13 mouse cellular contexts compared by ENCODE assay signal in the genomic region with DNA sequence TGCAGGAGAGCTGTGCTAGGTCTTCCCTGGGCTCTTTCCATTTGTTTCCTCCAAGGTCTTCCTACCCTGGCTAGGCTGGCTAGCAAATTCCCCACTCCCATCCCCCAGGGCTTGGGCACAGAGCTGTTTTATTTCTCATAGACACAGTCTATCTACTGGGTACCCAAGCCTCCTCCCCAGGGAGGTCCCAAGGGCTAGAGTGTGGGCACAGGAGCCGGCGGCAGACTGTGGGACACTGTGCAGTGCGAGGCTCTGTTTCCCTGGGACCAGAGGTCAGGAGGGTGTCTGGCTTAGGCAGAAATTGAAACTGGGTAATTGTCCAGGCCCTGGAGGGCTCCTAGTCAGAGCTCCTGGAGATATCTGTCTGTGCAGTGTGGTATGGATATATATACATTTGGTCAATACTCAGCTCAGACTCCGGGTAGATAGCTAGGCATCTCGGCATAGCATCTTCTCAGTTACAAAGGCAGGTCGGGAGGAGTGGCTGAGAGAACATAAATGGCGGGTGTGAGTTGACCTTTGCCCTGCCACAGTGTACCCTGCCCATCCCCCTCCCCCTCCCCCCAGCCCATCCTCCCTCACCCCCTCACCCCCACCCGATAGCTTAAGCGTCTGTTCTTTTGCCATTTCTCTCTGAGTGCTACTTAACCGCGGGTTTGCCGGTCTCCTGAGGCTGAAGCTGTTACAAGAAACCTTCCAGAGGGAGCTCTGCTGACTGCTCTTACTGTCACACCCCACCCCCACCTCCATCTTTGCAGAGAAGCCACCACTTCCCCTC. TPM values are rescaled to one million over a fixed set of nuclear protein-coding genes. Genes with fewer than 3 reads are reported as not detected.
A peak's percentile ranks its signal among the peaks of the same experiment; 100 is the strongest.
DNase-seq lines count a peak whose midpoint lies in the region; ATAC-seq lines count a peak whose summit lies in the region.
"Had no signal": no experiment of that assay in that cellular context is flagged by ENCODE, and none has a peak within 500 bp of the region (broad histone marks: within the 10 kb centered on the region; RNA-seq: fewer than 3 reads in every experiment).

No protein-coding gene starts in this region.

- no peak overlapping the region for H3K4me2 ChIP-seq in intestine, embryonic 16.5 days (ENCODE audit: low read depth, low read length)
- no peak overlapping the region for H3K4me2 ChIP-seq in intestine, embryonic 15.5 days (replicated peaks)
- H3K4me2 ChIP-seq in hindbrain, embryonic 13.5 days, result no peak overlapping the region
- H3K4me2 ChIP-seq in neural tube, embryonic 11.5 days (ENCODE audit: low read depth), result no peak overlapping the region
- H3K4me2 ChIP-seq: kidney, embryonic 15.5 days had no signal

- no peak overlapping the region for H3K27ac ChIP-seq in intestine, embryonic 16.5 days (ENCODE audit: low read length)
- H3K27ac ChIP-seq in intestine, embryonic 15.5 days, result no peak overlapping the region
- peak overlapping the region; percentile 60; the same call in 1 of the 2 replicates for H3K27ac ChIP-seq in hindbrain, embryonic 13.5 days
- 0 out of 2 replicates have a peak overlapping the region, but pooled peaks have one; percentile 44 for H3K27ac ChIP-seq in neural tube, embryonic 11.5 days (ENCODE audit: low read depth, low read length)
- H3K27ac ChIP-seq: kidney, embryonic 15.5 days had no signal

- H3K4me1 ChIP-seq in intestine, embryonic 16.5 days (ENCODE audit: control insufficient read depth, insufficient read depth, low read length), result peaks cover 10% of the 10 kb centered on the region; the same call in 1 of the 2 replicates
- peaks cover 10% of the 10 kb centered on the region; the same call in 1 of the 2 replicates for H3K4me1 ChIP-seq in intestine, embryonic 15.5 days (replicated peaks)
- H3K4me1 ChIP-seq in hindbrain, embryonic 13.5 days (replicated peaks), result peaks cover 21% of the 10 kb centered on the region
- peaks cover 4% of the 10 kb centered on the region; the same call in 1 of the 2 replicates for H3K4me1 ChIP-seq in neural tube, embryonic 11.5 days (ENCODE audit: control insufficient read depth, insufficient read depth, low read length)

- 0 out of 2 replicates have a peak overlapping the region, but pooled peaks have one; percentile 6 for H3K9ac ChIP-seq in intestine, embryonic 16.5 days (ENCODE audit: low read depth, low read length)
- H3K9ac ChIP-seq in intestine, embryonic 15.5 days, result no peak overlapping the region
- H3K9ac ChIP-seq in hindbrain, embryonic 13.5 days, result no peak overlapping the region
- no peak overlapping the region for H3K9ac ChIP-seq in neural tube, embryonic 11.5 days (ENCODE audit: low read length)
- H3K9ac ChIP-seq: kidney, embryonic 15.5 days had no signal

- 17% methylated on average over 12 of the region's 12 CpGs for WGBS in intestine, embryonic 16.5 days
- 15% methylated on average over 12 of the region's 12 CpGs for WGBS in intestine, embryonic 15.5 days
- 15% methylated on average over 12 of the region's 12 CpGs for WGBS in hindbrain, embryonic 13.5 days
- 19% methylated on average over 11 of the region's 12 CpGs for WGBS in neural tube, embryonic 11.5 days

- H3K4me3 ChIP-seq in intestine, embryonic 16.5 days (ENCODE audit: low read length), result no peak overlapping the region
- H3K4me3 ChIP-seq in intestine, embryonic 15.5 days (replicated peaks), result no peak overlapping the region
- H3K4me3 ChIP-seq in hindbrain, embryonic 13.5 days, result no peak overlapping the region
- H3K4me3 ChIP-seq in neural tube, embryonic 11.5 days (ENCODE audit: low read depth, low read length), result no peak overlapping the region
- H3K4me3 ChIP-seq: kidney, embryonic 15.5 days had no signal

- no peaks in the 10 kb centered on the region for H3K36me3 ChIP-seq in intestine, embryonic 16.5 days (ENCODE audit: control insufficient read depth, insufficient read depth, low read length)
- no peaks in the 10 kb centered on the region for H3K36me3 ChIP-seq in intestine, embryonic 15.5 days
- no peaks in the 10 kb centered on the region for H3K36me3 ChIP-seq in hindbrain, embryonic 13.5 days
- no peaks in the 10 kb centered on the region for H3K36me3 ChIP-seq in neural tube, embryonic 11.5 days (ENCODE audit: control insufficient read depth, insufficient read depth, low read length)
- H3K36me3 ChIP-seq: kidney, embryonic 15.5 days had no signal

- DNase-seq in embryo, embryonic 10.5 days (ENCODE audit: low spot score), result peak; percentile 32
- no peak for DNase-seq in neural tube, embryonic 11.5 days (ENCODE audit: low spot score)
- DNase-seq in right cerebral cortex, postnatal 14 days, result no peak
- DNase-seq in layer of hippocampus, postnatal 14 days (ENCODE audit: low spot score in 2 of 2), result no peak
- DNase-seq: adrenal gland, adult 8-10 months; cerebellum, postnatal 36 days had no signal

- peak; percentile 48; the same call in 1 of the 2 replicates for ATAC-seq in intestine, embryonic 16.5 days
- no peak for ATAC-seq in intestine, embryonic 15.5 days
- ATAC-seq in hindbrain, embryonic 13.5 days (ENCODE audit: low FRiP score), result peak; percentile 40; the same call in 1 of the 2 replicates
- no peak for ATAC-seq in neural tube, embryonic 11.5 days (ENCODE audit: insufficient read depth, low FRiP score, low TSS enrichment)
- ATAC-seq in activated CD4-positive, CD25-positive, alpha-beta regulatory T cell, adult 4 months, result no peak

- no peaks in the 10 kb centered on the region for H3K9me3 ChIP-seq in intestine, embryonic 16.5 days (ENCODE audit: control insufficient read depth, low read length)
- H3K9me3 ChIP-seq in intestine, embryonic 15.5 days, result no peaks in the 10 kb centered on the region
- H3K9me3 ChIP-seq in hindbrain, embryonic 13.5 days, result no peaks in the 10 kb centered on the region
- H3K9me3 ChIP-seq in neural tube, embryonic 11.5 days (ENCODE audit: control insufficient read depth, low read length), result no peaks in the 10 kb centered on the region
- H3K9me3 ChIP-seq: kidney, embryonic 15.5 days had no signal

- H3K27me3 ChIP-seq in intestine, embryonic 16.5 days (replicated peaks; ENCODE audit: control insufficient read depth, insufficient read depth, low read length), result no peaks in the 10 kb centered on the region
- no peaks in the 10 kb centered on the region for H3K27me3 ChIP-seq in intestine, embryonic 15.5 days (replicated peaks)
- 0 out of 2 replicates have a peak, but pooled peaks cover 7% of the 10 kb centered on the region for H3K27me3 ChIP-seq in hindbrain, embryonic 13.5 days
- no peaks in the 10 kb centered on the region for H3K27me3 ChIP-seq in neural tube, embryonic 11.5 days (ENCODE audit: control insufficient read depth, insufficient read depth, low read length)

RNA-seq across cellular contexts. Expression of gene Accsl, which starts 4.7 kb away (rescaled TPM):
- polyA plus RNA-seq in intestine, embryonic 16.5 days (2015; fragmentation: Nextera tagmentation; extraction: Ambion mirVana), result not detected in 2 replicates
- not detected in 2 replicates for polyA plus RNA-seq in intestine, embryonic 15.5 days (2015; fragmentation: Nextera tagmentation; extraction: Ambion mirVana)
- 0.34 and 0.35 TPM in 2 replicates for polyA plus RNA-seq in hindbrain, embryonic 13.5 days (2015; fragmentation: Nextera tagmentation; extraction: Ambion mirVana)
- polyA plus RNA-seq in neural tube, embryonic 11.5 days (2014; fragmentation: Nextera tagmentation; extraction: Ambion mirVana), result not detected in 2 replicates
- under 1 TPM; 0.72 to 0.90 TPM for total RNA-seq in layer of hippocampus, postnatal 14 days (2021)
- polyA plus RNA-seq in activated CD4-positive, CD25-positive, alpha-beta regulatory T cell, adult 4 months (2017; shearing (Covaris generic)), result not detected
- total RNA-seq: gastrocnemius, postnatal 4 days had no signal
- polyA plus RNA-seq: kidney, embryonic 15.5 days; limb, embryonic 11.5 days had no signal

RNA-seq across cellular contexts. Expression of gene Accs, which starts 23.9 kb away (rescaled TPM):
- 5.4 and 6.1 TPM in 2 replicates for polyA plus RNA-seq in intestine, embryonic 16.5 days (2015; fragmentation: Nextera tagmentation; extraction: Ambion mirVana)
- 5.4 and 6.8 TPM in 2 replicates for polyA plus RNA-seq in intestine, embryonic 15.5 days (2015; fragmentation: Nextera tagmentation; extraction: Ambion mirVana)
- polyA plus RNA-seq in hindbrain, embryonic 13.5 days (2015; fragmentation: Nextera tagmentation; extraction: Ambion mirVana), result 6.2 and 7.0 TPM in 2 replicates
- 5.6 and 7.8 TPM in 2 replicates for polyA plus RNA-seq in neural tube, embryonic 11.5 days (2014; fragmentation: Nextera tagmentation; extraction: Ambion mirVana)
- 1 to 10 TPM; 4.4 to 4.7 TPM for total RNA-seq in layer of hippocampus, postnatal 14 days (2021)
- polyA plus RNA-seq in activated CD4-positive, CD25-positive, alpha-beta regulatory T cell, adult 4 months (2017; shearing (Covaris generic)), result 10 to 100 TPM; 14.1 to 17.1 TPM

RNA-seq across cellular contexts. Expression of gene Ext2, which starts 51.3 kb away (rescaled TPM):
- polyA plus RNA-seq in intestine, embryonic 16.5 days (2015; fragmentation: Nextera tagmentation; extraction: Ambion mirVana), result 81.5 and 87.3 TPM in 2 replicates
- 92.9 and 93.6 TPM in 2 replicates for polyA plus RNA-seq in intestine, embryonic 15.5 days (2015; fragmentation: Nextera tagmentation; extraction: Ambion mirVana)
- 70.2 and 70.4 TPM in 2 replicates for polyA plus RNA-seq in hindbrain, embryonic 13.5 days (2015; fragmentation: Nextera tagmentation; extraction: Ambion mirVana)
- 73.6 and 77.0 TPM in 2 replicates for polyA plus RNA-seq in neural tube, embryonic 11.5 days (2014; fragmentation: Nextera tagmentation; extraction: Ambion mirVana)
- total RNA-seq in layer of hippocampus, postnatal 14 days (2021), result 10 to 100 TPM; 50.7 to 58.4 TPM
- polyA plus RNA-seq in activated CD4-positive, CD25-positive, alpha-beta regulatory T cell, adult 4 months (2017; shearing (Covaris generic)), result 10 to 100 TPM; 12.6 to 15.0 TPM

Comparison
In these comparisons a context has a peak if more than half of its experiments do, and no peak if none do; other contexts are left out.
1. ATAC-seq: peak in intestine, embryonic 16.5 days (single experiment) and hindbrain, embryonic 13.5 days (single experiment); none in intestine, embryonic 15.5 days (single experiment), neural tube, embryonic 11.5 days (single experiment) and activated CD4-positive, CD25-positive, alpha-beta regulatory T cell, adult 4 months (single experiment).
2. H3K27ac ChIP-seq: peak in hindbrain, embryonic 13.5 days (single experiment) and neural tube, embryonic 11.5 days (single experiment); none in intestine, embryonic 16.5 days (single experiment) and intestine, embryonic 15.5 days (single experiment).